Mouse (Mus musculus) small intestine, adult 2 months (tissue): ENCODE measurements around the gene Dcun1d3. TPM values are rescaled to one million over a fixed set of nuclear protein-coding genes. Genes with fewer than 3 reads are reported as not detected.

Experiments
- H3K27ac ChIP-seq: fragments of 200-500 bp; 2 replicates; pipeline ENCODE4 v1.5.1; 2012; ENCODE audit warnings: low read depth, low read length, control low read depth, inconsistent platforms; ENCODE audit not compliant: insufficient read depth
- H3K27me3 ChIP-seq: fragments of 200-500 bp; 2 replicates; pipeline ENCODE4 v1.6.1; 2012; ENCODE audit warnings: mild to moderate bottlenecking, moderate library complexity, low read length, inconsistent platforms; ENCODE audit not compliant: control insufficient read depth, insufficient read depth
- H3K36me3 ChIP-seq: fragments of 200-500 bp; 2 replicates; pipeline ENCODE4 v1.6.1; 2012; ENCODE audit warnings: mild to moderate bottlenecking, low read length, control low read depth, inconsistent platforms; ENCODE audit not compliant: control insufficient read depth, insufficient read depth
- H3K4me1 ChIP-seq: fragments of 200-500 bp; 2 replicates; pipeline ENCODE4 v1.6.1; 2012; ENCODE audit warnings: low read length, inconsistent platforms, mixed read lengths; ENCODE audit not compliant: control insufficient read depth, insufficient read depth, insufficient read length
- H3K4me3 ChIP-seq: fragments of 200-500 bp; 2 replicates; pipeline ENCODE4 v1.5.1; 2012; ENCODE audit warnings: low read depth, mild to moderate bottlenecking, control low read depth, inconsistent platforms, low read length, moderate library complexity
- CTCF ChIP-seq: fragments of 200-500 bp; IDR thresholded peaks from 2 replicates; pipeline ENCODE4 v1.5.1; 2012; ENCODE audit warnings: low read depth, mild to moderate bottlenecking, control low read depth, inconsistent platforms, low read length, moderate library complexity, mixed read lengths; ENCODE audit not compliant: insufficient replicate concordance, insufficient read length; ENCODE audit errors: extremely low read depth
- POLR2A ChIP-seq: fragments of 200-500 bp; IDR thresholded peaks from 2 replicates; pipeline ENCODE4 v1.6.1; 2012; ENCODE audit warnings: low read depth, mild to moderate bottlenecking, control low read depth, inconsistent platforms, low read length, moderate library complexity
- WGBS: fragments of 180-500 bp; shearing (Covaris S2); methylation state at CpG from one replicate; pipeline ENCODE4 v1.1.7; 2018; 5-methylcytosine and 5-hydroxymethylcytosine counted together
- polyA plus RNA-seq: library from polyadenylated mRNA; depleted of rRNA; stranded (reverse); fragments of >200 nt; gene quantifications from 2 replicates; pipeline ENCODE4 v1.2.3, GENCODE M21; 2012

The Dcun1d3 gene
- polyA plus RNA-seq, 1 experiment: 2.8 TPM

DNA sequence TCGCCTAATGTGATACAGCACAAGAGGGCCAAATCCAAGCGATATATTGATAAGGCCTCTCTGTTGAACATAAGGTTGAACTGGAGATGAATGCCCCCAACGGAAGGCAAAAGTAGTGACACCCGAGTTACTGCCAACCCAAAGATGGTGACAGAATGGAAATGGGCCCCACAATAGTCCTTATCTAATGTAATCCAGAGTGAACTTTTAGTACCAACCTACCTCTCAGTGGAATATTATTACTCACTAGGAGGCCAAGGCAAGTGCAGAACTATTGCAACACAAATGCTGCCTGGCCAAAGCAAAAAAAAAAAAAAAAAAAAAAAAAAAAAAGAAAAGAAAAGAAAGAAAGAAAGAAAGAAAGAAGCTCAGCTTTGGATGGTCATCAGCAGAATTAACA is 3.4 kb downstream of the Dcun1d3 start:
- Histone ChIP-seq H3K4me3 (no peak overlapping the region), H3K27ac (no peak overlapping the region), H3K4me1 (peaks cover 2% of the 10 kb centered on the region; the same call in 1 of the 2 replicates), H3K27me3 (no peaks in the 10 kb centered on the region), H3K36me3 (no peaks in the 10 kb centered on the region)
- WGBS: 62% methylated on average over 4 of the region's 4 CpGs
- TF ChIP-seq CTCF: no peak
- no peak for TF ChIP-seq POLR2A

DNA sequence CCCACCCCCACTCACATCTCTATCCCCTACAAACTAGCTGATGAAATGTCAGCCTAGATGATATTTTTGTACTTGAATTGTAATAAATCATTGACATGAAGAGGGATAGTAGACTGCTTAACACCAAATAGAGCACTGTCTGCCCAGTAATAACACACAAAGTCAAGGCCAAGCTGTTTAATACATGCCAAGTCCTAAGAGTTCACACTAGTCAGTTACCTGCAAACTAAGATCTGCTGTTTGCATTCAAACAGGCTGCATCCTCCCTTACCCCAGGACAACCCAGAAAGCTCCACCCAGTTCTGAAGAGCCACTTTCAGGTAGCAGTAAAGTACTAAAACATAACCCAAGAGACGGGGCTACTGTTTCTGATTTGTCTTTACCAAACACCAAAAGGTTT is 3.9 kb downstream of the Dcun1d3 start:
- no peak overlapping the region for H3K27ac ChIP-seq
- H3K27me3 ChIP-seq: no peaks in the 10 kb centered on the region
- H3K4me1 ChIP-seq: peaks cover 2% of the 10 kb centered on the region; the same call in 1 of the 2 replicates
- WGBS: 75% methylated on average over 1 of the region's 1 CpGs
- no peak for TF ChIP-seq CTCF
- TF ChIP-seq POLR2A: no peak
- H3K36me3 ChIP-seq: no peaks in the 10 kb centered on the region
- no peak overlapping the region for H3K4me3 ChIP-seq

DNA sequence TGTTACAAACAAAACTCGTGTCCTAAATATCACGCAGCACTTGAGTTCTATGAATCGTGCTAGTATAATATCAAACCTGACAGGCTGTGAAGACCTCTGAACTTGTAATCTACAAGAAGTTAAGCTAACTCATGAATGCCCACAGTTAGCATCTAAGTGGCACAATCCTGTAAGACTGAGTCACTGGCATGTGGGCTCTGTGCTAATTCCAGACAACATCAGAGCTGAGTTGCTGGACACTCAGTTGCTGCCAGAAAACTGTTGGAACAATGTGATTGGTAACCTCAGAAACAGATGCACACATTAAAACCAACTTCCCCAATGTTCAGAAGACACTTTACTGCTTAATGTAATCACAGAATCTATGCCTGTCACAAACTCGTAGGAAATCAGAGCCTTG is 8.2 kb downstream of the Dcun1d3 start:
- no peaks in the 10 kb centered on the region for H3K27me3 ChIP-seq
- peaks cover 5% of the 10 kb centered on the region; the same call in 1 of the 2 replicates for H3K36me3 ChIP-seq
- 89% methylated on average over 4 of the region's 4 CpGs for WGBS
- peaks cover 2% of the 10 kb centered on the region; the same call in 1 of the 2 replicates for H3K4me1 ChIP-seq
- no peak overlapping the region for H3K27ac ChIP-seq
- TF ChIP-seq POLR2A: no peak
- no peak for TF ChIP-seq CTCF
- H3K4me3 ChIP-seq: no peak overlapping the region

DNA sequence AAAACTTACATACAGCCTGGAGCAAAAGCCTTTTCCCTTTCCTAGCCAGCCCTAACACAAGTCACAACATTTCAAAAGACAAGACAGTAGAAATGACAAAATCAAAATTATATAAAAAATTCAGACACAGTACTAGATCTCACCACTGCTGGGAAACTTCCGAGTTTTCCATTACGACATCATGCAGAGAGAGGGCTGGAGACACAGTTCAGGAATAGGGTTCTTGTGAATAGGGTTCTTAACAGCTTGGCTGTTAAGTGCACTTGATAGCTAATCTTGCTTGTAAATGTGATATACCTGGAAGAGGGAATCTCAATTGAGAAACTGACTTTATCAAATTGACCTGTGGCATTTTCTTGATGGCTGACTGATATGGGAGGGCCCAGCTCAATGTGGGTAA is 14.9 kb downstream of the Dcun1d3 start:
- no peaks in the 10 kb centered on the region for H3K27me3 ChIP-seq
- peaks cover 4% of the 10 kb centered on the region; the same call in 1 of the 2 replicates for H3K36me3 ChIP-seq
- TF ChIP-seq CTCF: no peak
- no peak for TF ChIP-seq POLR2A
- WGBS: 44% methylated on average over 2 of the region's 2 CpGs
- no peak overlapping the region for H3K27ac ChIP-seq
- peaks cover 8% of the 10 kb centered on the region; the same call in 1 of the 2 replicates for H3K4me1 ChIP-seq
- no peak overlapping the region for H3K4me3 ChIP-seq

DNA sequence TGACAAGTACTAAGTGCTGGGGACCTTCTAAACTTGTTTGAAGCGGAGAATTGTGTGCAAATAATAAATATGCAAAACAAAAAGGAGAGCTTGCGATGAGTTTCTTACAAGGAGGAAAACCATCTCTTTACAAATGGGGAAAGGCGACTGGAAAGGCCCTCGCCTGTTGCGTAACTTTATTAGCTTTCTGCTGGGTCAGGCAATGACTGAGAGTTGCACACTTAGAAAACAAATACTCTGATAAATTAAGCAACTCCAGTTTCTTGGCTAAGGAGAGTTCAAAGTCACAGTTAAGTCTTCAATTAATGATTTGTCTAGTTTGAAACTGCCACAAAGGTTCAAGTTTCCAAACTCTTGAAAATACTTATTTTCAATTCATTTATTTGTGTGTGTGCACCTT is 15.8 kb downstream of the Dcun1d3 start:
- H3K4me3 ChIP-seq: no peak overlapping the region
- no peaks in the 10 kb centered on the region; the same call in 1 of the 2 replicates for H3K27me3 ChIP-seq
- WGBS: 35% methylated on average over 5 of the region's 5 CpGs
- peaks cover 8% of the 10 kb centered on the region; the same call in 1 of the 2 replicates for H3K4me1 ChIP-seq
- no peak for TF ChIP-seq POLR2A
- TF ChIP-seq CTCF: no peak
- H3K27ac ChIP-seq: peak overlapping the region; percentile 60; the same call in 1 of the 2 replicates
- peaks cover 2% of the 10 kb centered on the region; the same call in 1 of the 2 replicates for H3K36me3 ChIP-seq

DNA sequence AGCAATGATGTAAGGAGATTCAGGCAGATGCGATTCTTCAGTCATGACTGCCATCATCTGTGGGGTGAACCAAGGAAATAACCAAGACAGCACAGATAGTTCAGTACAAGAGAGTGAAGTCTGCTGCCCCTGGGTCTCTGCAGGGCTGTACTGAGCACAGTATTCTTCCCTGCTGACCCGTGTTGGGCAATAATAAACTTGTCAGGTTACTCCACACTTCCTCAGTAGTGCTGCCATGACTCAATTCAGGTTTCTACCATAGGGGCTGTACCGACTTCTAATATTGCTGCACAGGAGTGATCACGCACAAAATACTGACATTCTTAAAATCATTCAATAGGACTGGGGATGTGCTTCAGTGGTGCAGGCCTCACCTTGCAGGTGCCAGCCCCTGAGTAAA is 16.9 kb downstream of the Dcun1d3 start:
- Histone ChIP-seq H3K4me1 (peaks cover 8% of the 10 kb centered on the region; the same call in 1 of the 2 replicates), H3K4me3 (no peak overlapping the region), H3K36me3 (peaks cover 2% of the 10 kb centered on the region; the same call in 1 of the 2 replicates), H3K27ac (no peak overlapping the region), H3K27me3 (no peaks in the 10 kb centered on the region; the same call in 1 of the 2 replicates)
- WGBS: 82% methylated on average over 4 of the region's 4 CpGs
- TF ChIP-seq POLR2A (no peak), CTCF (no peak)

DNA sequence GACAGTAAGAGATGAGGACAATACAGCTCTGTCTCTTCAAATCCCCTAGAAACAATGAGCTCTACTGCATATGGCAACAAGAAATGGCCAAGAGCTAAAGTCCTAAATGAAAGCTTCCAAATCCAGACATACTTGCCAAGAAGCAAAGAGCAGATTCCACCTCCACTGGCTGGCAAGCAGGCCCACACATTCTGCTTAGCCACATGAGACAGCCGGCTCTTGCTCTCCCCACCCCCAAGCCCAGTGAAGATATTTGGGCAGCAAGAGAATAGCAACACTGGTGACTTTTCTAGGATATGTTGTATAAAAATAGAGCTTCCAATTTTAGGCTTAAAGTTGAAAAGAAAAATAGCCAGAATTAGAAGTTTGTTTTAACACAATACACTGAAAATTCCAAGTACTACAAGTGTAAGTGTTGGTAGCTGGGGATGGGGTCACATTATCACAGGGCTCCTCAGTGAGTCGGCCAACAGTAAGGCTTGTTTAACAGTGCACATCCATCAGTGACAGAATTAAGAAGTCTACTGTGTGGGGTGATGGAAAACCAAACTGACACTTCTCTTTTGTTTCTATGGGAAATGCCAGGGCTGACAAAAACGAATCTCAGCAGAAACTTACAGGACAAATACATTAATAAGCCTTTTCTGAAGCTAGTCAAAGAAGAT is 20.2 kb downstream of the Dcun1d3 start:
- Histone ChIP-seq H3K27ac (no peak overlapping the region), H3K4me3 (no peak overlapping the region), H3K36me3 (peaks cover 1% of the 10 kb centered on the region; the same call in 1 of the 2 replicates), H3K27me3 (no peaks in the 10 kb centered on the region; the same call in 1 of the 2 replicates), H3K4me1 (peaks cover 6% of the 10 kb centered on the region; the same call in 1 of the 2 replicates)
- no peak for TF ChIP-seq POLR2A
- no peak for TF ChIP-seq CTCF
- WGBS: 70% methylated on average over 3 of the region's 3 CpGs
